Mouse (Mus musculus): ENCODE results near the gene Stard13. TPM values are rescaled to one million over a fixed set of nuclear protein-coding genes. Genes with fewer than 3 reads are reported as not detected.

Stard13 gene
- total and polyA plus RNA-seq, 2 experiments: 7.8 to 21.3 TPM

DNA sequence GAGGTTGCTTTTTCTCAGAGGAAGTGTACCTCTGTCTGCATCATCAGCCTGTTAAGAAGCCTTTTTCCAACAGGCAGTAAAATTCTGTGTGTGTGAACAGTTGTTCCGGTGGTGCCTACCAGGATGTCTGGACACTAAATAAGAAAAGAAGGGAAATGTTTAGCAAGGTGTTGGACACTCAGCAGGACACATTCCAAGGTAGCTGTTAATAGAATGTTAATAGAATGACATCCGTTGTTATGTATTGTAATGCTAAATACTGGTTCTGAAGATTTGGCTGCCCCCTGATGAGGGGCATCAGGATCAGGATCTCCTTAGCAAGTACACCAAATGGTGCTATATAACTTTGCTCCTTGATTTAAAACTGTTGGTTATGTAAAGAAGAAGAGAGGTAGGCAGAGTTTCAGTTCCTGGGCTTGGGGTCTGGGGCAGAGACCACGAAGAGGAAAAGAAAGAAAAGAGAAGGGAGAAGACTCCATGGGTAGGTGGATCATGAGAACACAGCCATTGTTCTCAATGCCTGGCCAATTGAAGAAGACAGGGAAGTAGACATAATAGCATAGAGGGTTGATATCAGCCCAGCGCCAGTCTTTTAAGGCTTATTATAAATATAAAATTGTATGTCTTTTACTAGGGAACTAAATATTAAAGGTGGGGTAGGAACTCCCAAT, 9.8 kb downstream of the Stard13 start:
- H3K27me3 ChIP-seq (ENCODE audit: control insufficient read depth, insufficient read depth, low read length): no peaks in the 10 kb centered on the region
- H3K36me3 ChIP-seq (ENCODE audit: control insufficient read depth, insufficient read depth, low read length): no peaks in the 10 kb centered on the region
- no peak for DNase-seq (ENCODE audit: extremely low read depth, low read depth, low spot score)
- no peak overlapping the region for H3K9ac ChIP-seq (ENCODE audit: low read depth, low read length)
- H3K79me2 ChIP-seq (ENCODE audit: control insufficient read depth, insufficient read depth, low read length): no peaks in the 10 kb centered on the region
- H3K27ac ChIP-seq (replicated peaks; ENCODE audit: insufficient read depth, low read depth, low read length): no peak overlapping the region
- H3K4me3 ChIP-seq (ENCODE audit: insufficient read depth, low read depth, low read length): no peak overlapping the region
- TF ChIP-seq CTCF (IDR thresholded peaks at IDR 0.05; ENCODE audit: low read depth, low read length): no peak
- no peak for TF ChIP-seq POLR2A (IDR thresholded peaks at IDR 0.05; ENCODE audit: extremely low read depth, insufficient read depth, low read length)
- peaks cover 3% of the 10 kb centered on the region; the same call in 1 of the 2 replicates for H3K4me1 ChIP-seq (ENCODE audit: control insufficient read depth, insufficient read depth, low read length)
- WGBS: 86% methylated on average over 4 of the region's 4 CpGs

DNA sequence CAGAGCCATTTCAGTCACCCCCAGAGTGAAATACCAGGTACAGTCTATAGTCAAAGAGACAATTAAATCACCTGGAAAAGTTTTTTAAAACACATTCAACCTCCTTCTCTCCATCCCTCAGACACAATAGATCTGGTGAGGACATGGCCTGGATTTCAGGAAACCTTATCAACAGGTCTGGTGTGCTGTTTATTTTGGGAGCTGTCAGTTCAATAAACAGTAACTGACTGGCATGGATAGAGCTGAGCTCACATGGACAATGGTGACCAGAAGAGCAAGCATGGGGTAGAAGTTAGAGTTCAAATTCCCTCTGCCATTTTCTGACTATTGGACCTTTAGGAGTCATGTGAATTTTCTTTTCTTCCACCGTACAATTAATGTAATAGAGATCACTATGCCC, 10.8 kb downstream of the Stard13 start:
- no peak overlapping the region for H3K27ac ChIP-seq (replicated peaks; ENCODE audit: insufficient read depth, low read depth, low read length)
- H3K9ac ChIP-seq (ENCODE audit: low read depth, low read length): no peak overlapping the region
- no peak overlapping the region for H3K4me3 ChIP-seq (ENCODE audit: insufficient read depth, low read depth, low read length)
- TF ChIP-seq CTCF (IDR thresholded peaks at IDR 0.05; ENCODE audit: low read depth, low read length) (no peak), POLR2A (IDR thresholded peaks at IDR 0.05; ENCODE audit: extremely low read depth, insufficient read depth, low read length) (no peak)
- H3K4me1 ChIP-seq (ENCODE audit: control insufficient read depth, insufficient read depth, low read length): peaks cover 3% of the 10 kb centered on the region; the same call in 1 of the 2 replicates
- H3K36me3 ChIP-seq (ENCODE audit: control insufficient read depth, insufficient read depth, low read length): no peaks in the 10 kb centered on the region
- peak; percentile 95 for DNase-seq (ENCODE audit: extremely low read depth, low read depth, low spot score)
- no peaks in the 10 kb centered on the region for H3K79me2 ChIP-seq (ENCODE audit: control insufficient read depth, insufficient read depth, low read length)
- 21% methylated on average over 1 of the region's 1 CpGs for WGBS
- no peaks in the 10 kb centered on the region for H3K27me3 ChIP-seq (ENCODE audit: control insufficient read depth, insufficient read depth, low read length)

DNA sequence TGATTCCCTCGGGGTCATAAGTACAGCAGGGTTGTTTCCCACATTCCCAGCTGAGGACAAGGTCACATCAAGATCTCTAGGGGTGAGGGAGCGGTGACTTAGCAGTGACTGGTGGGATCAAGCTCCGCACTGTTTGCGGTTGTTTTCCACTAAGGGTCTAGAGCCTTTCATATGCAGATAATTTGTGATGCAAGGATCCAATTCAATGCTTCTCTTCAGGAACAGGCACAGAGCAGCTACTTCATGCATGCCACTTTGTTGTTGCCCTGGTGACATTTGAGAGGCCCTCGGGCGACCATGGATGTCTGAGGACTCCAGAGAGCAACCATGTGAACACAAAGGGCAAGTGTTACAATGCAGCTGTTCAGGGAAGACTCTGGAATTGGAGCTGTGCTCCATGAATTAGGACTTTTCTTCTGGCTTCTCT, 14.9 kb downstream of the Stard13 start:
- WGBS: 75% methylated on average over 6 of the region's 6 CpGs

DNA sequence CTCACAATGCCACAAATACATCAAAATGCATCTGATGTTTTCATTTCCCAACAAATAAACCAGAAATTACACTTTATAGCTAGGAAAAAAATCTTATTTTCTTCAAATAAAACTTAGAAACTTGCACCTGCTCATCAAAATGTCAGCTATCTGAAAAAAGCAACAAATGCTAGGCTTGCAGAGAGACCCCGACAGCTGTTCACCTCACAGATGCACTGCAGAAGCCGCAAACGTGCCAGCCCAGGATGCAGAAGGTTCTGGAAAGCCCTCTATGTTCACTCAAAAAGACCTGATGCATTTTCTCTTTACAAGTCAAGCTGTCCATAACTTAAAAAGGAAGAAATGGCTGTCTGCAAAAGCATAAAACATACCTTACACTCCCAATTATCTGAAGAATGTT, 20.5 kb downstream of the Stard13 start:
- H3K36me3 ChIP-seq (ENCODE audit: control insufficient read depth, insufficient read depth, low read length): no peaks in the 10 kb centered on the region
- no peak for TF ChIP-seq POLR2A (IDR thresholded peaks at IDR 0.05; ENCODE audit: extremely low read depth, insufficient read depth, low read length)
- TF ChIP-seq CTCF (IDR thresholded peaks at IDR 0.05; ENCODE audit: low read depth, low read length): no peak

More for the DNA sequence above, 14.9 kb downstream of the Stard13 start:
- Histone ChIP-seq H3K4me3 (ENCODE audit: insufficient read depth, low read depth, low read length) (no peak overlapping the region), H3K36me3 (ENCODE audit: control insufficient read depth, insufficient read depth, low read length) (no peaks in the 10 kb centered on the region), H3K27me3 (ENCODE audit: control insufficient read depth, insufficient read depth, low read length) (no peaks in the 10 kb centered on the region), H3K9ac (ENCODE audit: low read depth, low read length) (no peak overlapping the region), H3K27ac (replicated peaks; ENCODE audit: insufficient read depth, low read depth, low read length) (no peak overlapping the region), H3K79me2 (ENCODE audit: control insufficient read depth, insufficient read depth, low read length) (no peaks in the 10 kb centered on the region), H3K4me1 (ENCODE audit: control insufficient read depth, insufficient read depth, low read length) (peaks cover 3% of the 10 kb centered on the region; the same call in 1 of the 2 replicates)
- peak; percentile 22 for DNase-seq (ENCODE audit: extremely low read depth, low read depth, low spot score)
- no peak for TF ChIP-seq CTCF (IDR thresholded peaks at IDR 0.05; ENCODE audit: low read depth, low read length)
- TF ChIP-seq POLR2A (IDR thresholded peaks at IDR 0.05; ENCODE audit: extremely low read depth, insufficient read depth, low read length): no peak

DNA sequence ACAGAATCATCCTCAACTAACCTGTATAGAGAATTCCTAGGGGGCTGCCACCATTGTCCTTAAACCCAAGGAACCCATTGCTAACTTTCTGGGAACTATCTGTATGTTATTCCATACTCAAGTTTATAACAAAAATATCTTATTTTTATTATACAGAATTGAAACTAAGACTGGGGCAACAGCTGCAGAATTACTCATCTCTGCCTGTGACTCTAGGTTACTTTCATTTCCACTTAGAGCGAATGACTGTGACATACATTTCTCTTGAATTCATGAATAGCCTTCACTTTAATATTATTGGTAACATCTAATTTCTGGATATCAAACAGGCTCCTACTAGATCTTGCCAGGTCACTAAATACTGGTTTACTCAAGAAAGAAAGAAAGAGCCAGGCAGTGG, 22.8 kb downstream of the Stard13 start:
- H3K9ac ChIP-seq (ENCODE audit: low read depth, low read length): no peak overlapping the region
- no peaks in the 10 kb centered on the region for H3K79me2 ChIP-seq (ENCODE audit: control insufficient read depth, insufficient read depth, low read length)
- no peaks in the 10 kb centered on the region for H3K27me3 ChIP-seq (ENCODE audit: control insufficient read depth, insufficient read depth, low read length)
- no peaks in the 10 kb centered on the region for H3K4me1 ChIP-seq (ENCODE audit: control insufficient read depth, insufficient read depth, low read length)
- no peak overlapping the region for H3K27ac ChIP-seq (replicated peaks; ENCODE audit: insufficient read depth, low read depth, low read length)
- H3K36me3 ChIP-seq (ENCODE audit: control insufficient read depth, insufficient read depth, low read length): no peaks in the 10 kb centered on the region
- no peak overlapping the region for H3K4me3 ChIP-seq (ENCODE audit: insufficient read depth, low read depth, low read length)
- no peak for DNase-seq (ENCODE audit: extremely low read depth, low read depth, low spot score)
- 96% methylated on average over 1 of the region's 1 CpGs for WGBS
- TF ChIP-seq POLR2A (IDR thresholded peaks at IDR 0.05; ENCODE audit: extremely low read depth, insufficient read depth, low read length) (no peak), CTCF (IDR thresholded peaks at IDR 0.05; ENCODE audit: low read depth, low read length) (no peak)

More for the DNA sequence above, 20.5 kb downstream of the Stard13 start:
- H3K9ac ChIP-seq (ENCODE audit: low read depth, low read length): no peak overlapping the region
- H3K4me1 ChIP-seq (ENCODE audit: control insufficient read depth, insufficient read depth, low read length): no peaks in the 10 kb centered on the region
- H3K27ac ChIP-seq (replicated peaks; ENCODE audit: insufficient read depth, low read depth, low read length): no peak overlapping the region
- H3K4me3 ChIP-seq (ENCODE audit: insufficient read depth, low read depth, low read length): no peak overlapping the region
- 93% methylated on average over 3 of the region's 3 CpGs for WGBS
- no peaks in the 10 kb centered on the region for H3K27me3 ChIP-seq (ENCODE audit: control insufficient read depth, insufficient read depth, low read length)
- H3K79me2 ChIP-seq (ENCODE audit: control insufficient read depth, insufficient read depth, low read length): no peaks in the 10 kb centered on the region
- no peak for DNase-seq (ENCODE audit: extremely low read depth, low read depth, low spot score)

DNA sequence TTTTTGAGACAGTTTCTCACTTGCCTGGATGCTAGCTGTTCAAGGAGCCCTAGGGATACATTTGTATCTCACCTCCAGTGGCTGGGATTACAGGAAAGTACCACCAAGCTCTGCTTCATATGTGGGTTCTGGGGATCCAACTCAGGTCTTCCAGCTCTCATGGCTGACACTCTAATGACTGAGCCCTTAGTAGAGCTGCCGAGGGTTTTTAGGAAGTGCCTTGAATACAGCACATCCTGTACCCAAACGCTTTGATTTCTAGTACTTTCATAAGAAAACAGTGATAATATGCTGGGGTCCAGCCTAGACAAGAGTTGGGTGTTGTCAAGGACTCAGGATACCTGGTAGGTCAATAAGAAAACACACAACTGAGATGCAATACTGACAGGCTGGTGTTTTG, 23.6 kb downstream of the Stard13 start:
- H3K27me3 ChIP-seq (ENCODE audit: control insufficient read depth, insufficient read depth, low read length): no peaks in the 10 kb centered on the region
- DNase-seq (ENCODE audit: extremely low read depth, low read depth, low spot score): no peak
- H3K27ac ChIP-seq (replicated peaks; ENCODE audit: insufficient read depth, low read depth, low read length): 0 out of 2 replicates have a peak overlapping the region, but pooled peaks have one; percentile 16
- TF ChIP-seq POLR2A (IDR thresholded peaks at IDR 0.05; ENCODE audit: extremely low read depth, insufficient read depth, low read length) (no peak), CTCF (IDR thresholded peaks at IDR 0.05; ENCODE audit: low read depth, low read length) (no peak)
- no peaks in the 10 kb centered on the region for H3K79me2 ChIP-seq (ENCODE audit: control insufficient read depth, insufficient read depth, low read length)
- H3K4me1 ChIP-seq (ENCODE audit: control insufficient read depth, insufficient read depth, low read length): no peaks in the 10 kb centered on the region
- 84% methylated on average over 2 of the region's 2 CpGs for WGBS
- no peak overlapping the region for H3K4me3 ChIP-seq (ENCODE audit: insufficient read depth, low read depth, low read length)
- H3K36me3 ChIP-seq (ENCODE audit: control insufficient read depth, insufficient read depth, low read length): no peaks in the 10 kb centered on the region
- no peak overlapping the region for H3K9ac ChIP-seq (ENCODE audit: low read depth, low read length)
